Mouse (Mus musculus) retina, embryonic 14.5 days (tissue): ENCODE measurements at regions not wholly inside any gene's neighbourhood (a gene's known extent, or its start where the extent isn't known, plus 50 kb on each side); places are given as distances from the start of the nearest gene placed in this dataset.

Experiments
- DNase-seq: peaks from one replicate; pipeline ENCODE4 v3.0.0-alpha.2; 2015; ENCODE audit warnings: low spot score

DNA sequence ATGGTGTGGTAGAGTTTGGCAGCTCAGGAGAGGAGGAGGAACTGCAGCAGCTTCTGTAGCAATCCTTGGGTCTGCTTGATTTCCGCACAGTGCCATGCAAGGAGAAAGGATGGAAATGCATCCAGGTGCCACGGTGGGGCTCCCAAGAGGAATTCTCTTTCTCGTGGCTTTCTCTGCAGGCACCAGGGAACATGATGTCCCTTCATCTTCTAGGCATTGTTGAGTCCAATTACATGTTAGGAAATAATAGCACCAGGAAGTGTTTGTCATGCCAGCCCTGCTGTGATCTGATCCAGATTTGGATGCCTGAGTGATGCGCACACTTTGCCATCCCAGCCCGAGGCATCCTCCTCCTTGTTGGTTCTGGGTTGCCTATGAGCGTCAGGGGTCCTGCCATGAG, 72.6 kb upstream of the Agap1 start:
- no peak for DNase-seq

DNA sequence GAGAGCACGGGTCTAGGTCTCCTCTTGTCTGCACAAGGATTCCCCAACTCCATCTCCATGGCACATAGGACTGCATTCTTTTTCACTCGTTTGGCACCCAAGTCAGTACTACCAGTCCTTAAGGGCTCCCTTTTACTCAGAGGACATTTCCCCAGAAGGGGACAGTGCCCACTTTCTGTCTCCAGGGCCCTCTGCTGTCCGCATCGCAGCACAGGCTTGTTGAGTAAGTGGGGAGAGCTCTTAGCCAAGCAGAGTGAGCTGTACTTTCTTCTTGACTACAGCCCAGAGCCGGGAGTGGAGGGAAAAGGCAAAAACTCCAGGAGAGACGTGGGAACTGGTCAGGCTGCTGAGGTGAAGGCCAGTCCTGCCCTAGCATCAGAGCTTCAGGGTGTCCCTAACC, 69.5 kb upstream of the Agap1 start:
- DNase-seq = no peak

DNA sequence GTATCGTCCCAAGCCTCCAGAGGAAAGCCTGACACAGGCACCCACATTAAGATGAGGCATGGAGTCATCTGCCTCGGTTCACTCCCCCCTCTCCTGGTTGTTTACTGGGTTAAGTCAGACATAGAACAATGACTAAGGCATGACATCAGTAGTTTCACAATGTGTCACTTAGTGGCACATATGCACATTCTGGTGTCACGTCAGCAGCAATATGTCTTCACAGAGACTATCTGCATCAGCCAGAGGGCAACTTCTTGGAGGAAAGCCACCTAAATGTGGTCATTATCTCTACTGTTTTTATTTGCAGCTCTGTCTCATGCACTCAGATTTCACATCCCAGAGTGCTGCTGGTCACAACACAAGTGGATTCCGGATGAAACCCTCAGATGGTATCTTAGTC, 61.9 kb upstream of the Agap1 start:
- DNase-seq = no peak

DNA sequence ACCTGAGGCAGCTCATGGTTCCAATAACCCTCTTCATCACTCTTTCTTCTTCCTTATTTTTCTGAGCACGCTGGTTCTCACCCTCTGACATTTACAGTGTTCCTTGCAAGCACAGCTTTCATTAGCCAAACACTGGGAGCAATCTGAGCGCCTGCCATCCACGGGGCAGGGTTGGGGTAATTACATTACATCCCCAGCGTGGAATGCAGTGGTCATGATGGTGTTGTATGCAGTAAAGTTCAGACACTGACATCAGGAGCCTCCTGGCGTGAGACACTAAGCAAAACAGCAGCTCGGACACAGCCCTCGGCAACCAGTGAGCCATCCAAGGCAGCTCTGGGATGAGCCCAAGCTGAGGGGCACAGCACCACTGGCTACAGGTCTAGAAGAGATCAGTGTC, 60.1 kb upstream of the Agap1 start:
- DNase-seq = no peak

DNA sequence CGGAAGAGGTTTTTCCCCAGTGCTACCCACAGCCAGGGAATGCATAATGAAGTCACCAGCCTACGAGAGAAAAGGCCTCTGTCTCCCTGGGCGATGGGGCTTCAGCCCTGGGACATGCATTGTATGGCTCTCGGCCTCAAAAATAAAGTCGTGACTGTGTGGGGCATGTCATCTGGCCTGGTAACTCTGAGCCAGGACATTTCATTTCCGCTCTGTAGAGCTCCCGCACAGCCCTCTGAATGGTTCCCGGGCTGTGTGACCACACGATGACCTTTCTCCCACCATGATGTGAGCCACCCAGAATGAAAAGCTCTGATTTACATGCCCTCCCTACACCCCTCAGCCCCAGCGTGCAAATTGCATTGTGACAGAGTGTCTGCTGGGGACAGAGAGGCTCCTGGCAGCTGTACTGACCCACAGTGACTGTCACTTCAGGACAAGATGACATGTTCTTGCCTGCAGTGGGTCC, 53.8 kb upstream of the Agap1 start:
- peak; percentile 47 for DNase-seq

DNA sequence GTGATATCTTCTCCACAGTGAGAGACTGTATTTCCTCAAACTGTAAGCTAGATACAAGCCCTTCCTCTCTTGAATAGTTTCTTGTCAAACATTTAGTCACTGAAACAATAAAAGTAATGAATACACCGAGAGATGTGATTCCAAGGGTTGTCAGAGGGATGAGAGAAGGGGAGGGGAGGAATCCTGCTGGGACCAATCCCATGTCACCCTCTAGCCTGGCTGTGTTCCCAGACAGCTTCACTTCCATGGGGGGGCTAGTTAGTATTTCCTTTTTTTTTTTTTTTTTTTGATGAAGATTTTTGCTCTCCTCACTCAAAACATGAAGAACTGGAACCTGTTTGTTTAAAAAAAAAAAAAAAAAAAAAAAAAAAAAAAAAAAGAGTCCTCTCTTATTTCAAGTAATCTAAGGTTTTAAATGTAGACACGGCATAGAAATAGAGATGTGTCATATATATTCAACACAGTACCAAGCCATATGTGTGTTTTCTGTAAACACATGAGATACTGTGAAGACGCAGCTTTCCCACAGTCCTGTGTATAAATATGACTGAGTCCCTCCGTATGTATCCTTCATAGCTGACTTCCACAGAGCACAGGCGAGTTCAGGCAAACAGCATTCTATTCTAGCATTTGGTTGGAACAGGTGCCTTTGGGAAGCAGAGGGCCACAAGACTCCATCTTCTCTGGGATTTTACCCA, 51.9 kb upstream of the Agap1 start:
- DNase-seq = no peak

DNA sequence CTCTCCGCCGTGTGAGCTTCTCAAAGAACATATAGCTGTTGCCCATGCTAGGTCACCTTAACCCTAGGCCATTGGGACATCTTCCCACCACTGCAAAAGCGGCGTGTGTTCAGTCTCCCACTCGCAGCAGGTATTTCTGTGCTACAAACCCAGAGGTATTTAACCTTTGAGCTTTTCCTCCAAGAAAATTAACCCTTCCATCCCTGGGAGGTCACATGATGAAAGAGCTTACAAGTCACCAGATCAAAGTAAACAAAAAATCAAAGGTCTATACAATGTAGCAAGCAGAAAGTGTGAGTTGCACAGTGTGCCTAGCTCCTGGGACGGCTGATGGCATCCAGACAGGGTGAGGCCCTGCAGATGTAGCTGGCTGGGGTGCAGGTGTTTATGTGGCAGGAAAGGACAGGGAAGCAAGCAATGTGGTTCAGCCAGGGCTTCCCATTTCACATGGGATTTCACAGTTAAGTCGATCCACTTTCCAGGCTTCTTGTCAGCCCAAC, 51.0 kb upstream of the Agap1 start:
- DNase-seq = no peak
